10 mouse cellular contexts compared by ENCODE assay signal in genomic region chr17:25127079-25127478, GRCm38 (mm10). TPM values are rescaled to one million over a fixed set of nuclear protein-coding genes. Genes with fewer than 3 reads are reported as not detected.
DNase-seq lines count a peak whose midpoint lies in the region; ATAC-seq and TF ChIP-seq lines count a peak whose summit lies in the region.
"Had no signal": no experiment of that assay in that cellular context is flagged by ENCODE, and none has a peak within 500 bp of the region (broad histone marks: within the 10 kb centered on the region; RNA-seq: fewer than 3 reads in every experiment).

No protein-coding gene starts in this region.

- no peaks in the 10 kb centered on the region for H3K4me1 ChIP-seq in forebrain, postnatal 0 days (ENCODE audit: insufficient read depth)
- H3K4me1 ChIP-seq in forebrain, embryonic 13.5 days: no peaks in the 10 kb centered on the region
- H3K4me1 ChIP-seq in liver, embryonic 16.5 days (ENCODE audit: control insufficient read depth, low read depth, low read length): peaks cover 33% of the 10 kb centered on the region
- H3K4me1 ChIP-seq: embryonic facial prominence, embryonic 13.5 days had no signal

- no peak overlapping the region for H3K4me3 ChIP-seq in forebrain, postnatal 0 days (ENCODE audit: low read depth, low read length)
- no peak overlapping the region for H3K4me3 ChIP-seq in forebrain, embryonic 13.5 days
- H3K4me3 ChIP-seq in liver, embryonic 16.5 days (ENCODE audit: low read depth, low read length): peak overlapping the region; percentile 13
- H3K4me3 ChIP-seq: embryonic facial prominence, embryonic 13.5 days had no signal

- no peaks in the 10 kb centered on the region for H3K9me3 ChIP-seq in forebrain, postnatal 0 days (ENCODE audit: low read length)
- no peaks in the 10 kb centered on the region for H3K9me3 ChIP-seq in forebrain, embryonic 13.5 days (replicated peaks)
- no peaks in the 10 kb centered on the region for H3K9me3 ChIP-seq in liver, embryonic 16.5 days (replicated peaks; ENCODE audit: control insufficient read depth, low read length)
- H3K9me3 ChIP-seq: embryonic facial prominence, embryonic 13.5 days had no signal

- TF ChIP-seq CTCF in forebrain, postnatal 0 days (IDR thresholded peaks at IDR 0.05; ENCODE audit: low read depth): no peak

- peak; percentile 19 for DNase-seq in forebrain, postnatal 0 days
- peak; percentile 64 for DNase-seq in ES-CJ7 (ENCODE audit: low read depth, low spot score)
- peak; percentile 29 for DNase-seq in embryo, embryonic 11 days
- no peak for DNase-seq in neural tube, embryonic 10.5 days (ENCODE audit: extremely low spot score, low spot score)
- DNase-seq in cerebellum, postnatal 14 days: no peak
- DNase-seq in right cerebral cortex, adult 18-20 months: no peak

- H3K9ac ChIP-seq in forebrain, postnatal 0 days: no peak overlapping the region
- no peak overlapping the region for H3K9ac ChIP-seq in forebrain, embryonic 13.5 days
- peak overlapping the region; percentile 34 for H3K9ac ChIP-seq in liver, embryonic 16.5 days (ENCODE audit: low read depth, low read length)
- H3K9ac ChIP-seq: embryonic facial prominence, embryonic 13.5 days had no signal

- H3K27ac ChIP-seq in forebrain, postnatal 0 days (ENCODE audit: low read depth, low read length): no peak overlapping the region
- no peak overlapping the region for H3K27ac ChIP-seq in forebrain, embryonic 13.5 days
- peak overlapping the region; percentile 91 for H3K27ac ChIP-seq in liver, embryonic 16.5 days (ENCODE audit: low read length)
- H3K27ac ChIP-seq: embryonic facial prominence, embryonic 13.5 days had no signal

- no peak for ATAC-seq in forebrain, postnatal 0 days
- no peak for ATAC-seq in forebrain, embryonic 13.5 days
- peak; percentile 86 for ATAC-seq in liver, embryonic 16.5 days (ENCODE audit: low read depth)

- WGBS in forebrain, postnatal 0 days: 66% methylated on average over 8 of the region's 8 CpGs
- 66% methylated on average over 8 of the region's 8 CpGs for WGBS in forebrain, embryonic 13.5 days
- 12% methylated on average over 8 of the region's 8 CpGs for WGBS in liver, embryonic 16.5 days (ENCODE audit: insufficient replicate concordance)

- H3K36me3 ChIP-seq in forebrain, postnatal 0 days (ENCODE audit: insufficient read depth): no peaks in the 10 kb centered on the region
- H3K36me3 ChIP-seq in forebrain, embryonic 13.5 days (ENCODE audit: poor library complexity, severe bottlenecking): no peaks in the 10 kb centered on the region
- no peaks in the 10 kb centered on the region for H3K36me3 ChIP-seq in liver, embryonic 16.5 days (ENCODE audit: control insufficient read depth, insufficient read depth)
- H3K36me3 ChIP-seq: embryonic facial prominence, embryonic 13.5 days had no signal

- H3K4me2 ChIP-seq in forebrain, postnatal 0 days (ENCODE audit: low read depth): no peak overlapping the region
- H3K4me2 ChIP-seq in forebrain, embryonic 13.5 days: no peak overlapping the region
- peak overlapping the region; percentile 44 for H3K4me2 ChIP-seq in liver, embryonic 16.5 days (ENCODE audit: low read depth, low read length)
- H3K4me2 ChIP-seq: embryonic facial prominence, embryonic 13.5 days had no signal

- no peaks in the 10 kb centered on the region for H3K27me3 ChIP-seq in forebrain, postnatal 0 days (ENCODE audit: insufficient read depth, low read length)
- H3K27me3 ChIP-seq in forebrain, embryonic 13.5 days: peaks cover 5% of the 10 kb centered on the region; the same call in 1 of the 2 replicates
- H3K27me3 ChIP-seq in liver, embryonic 16.5 days (ENCODE audit: control insufficient read depth, insufficient read depth, low read depth, low read length): no peaks in the 10 kb centered on the region
- H3K27me3 ChIP-seq: embryonic facial prominence, embryonic 13.5 days had no signal

RNA-seq across cellular contexts. Expression of gene Clcn7, which starts 6.1 kb away (rescaled TPM):
- 29.2 and 33.1 TPM in 2 replicates for total RNA-seq in forebrain, postnatal 0 days (2014; rRNA removed)
- polyA plus RNA-seq in forebrain, postnatal 0 days (2015; fragmentation: Nextera tagmentation; extraction: Ambion mirVana): 14.8 and 19.0 TPM in 2 replicates
- 23.6 and 29.6 TPM in 2 replicates for polyA plus RNA-seq in forebrain, embryonic 13.5 days (2015; fragmentation: Nextera tagmentation; extraction: Ambion mirVana)
- polyA plus RNA-seq in liver, embryonic 16.5 days (2015; fragmentation: Nextera tagmentation; extraction: Ambion mirVana): 9.9 and 10.3 TPM in 2 replicates

RNA-seq across cellular contexts. Expression of gene Ptx4, which starts 6.5 kb away (rescaled TPM):
- total RNA-seq in forebrain, postnatal 0 days (2014; rRNA removed): 1.2 TPM in 1 of 2 replicates, not detected in the other
- 0.20 and 0.54 TPM in 2 replicates for polyA plus RNA-seq in forebrain, postnatal 0 days (2015; fragmentation: Nextera tagmentation; extraction: Ambion mirVana)
- not detected in 2 replicates for polyA plus RNA-seq in forebrain, embryonic 13.5 days (2015; fragmentation: Nextera tagmentation; extraction: Ambion mirVana)
- not detected in 2 replicates for polyA plus RNA-seq in liver, embryonic 16.5 days (2015; fragmentation: Nextera tagmentation; extraction: Ambion mirVana)

RNA-seq across cellular contexts. Expression of gene Telo2, which starts 11.3 kb away (rescaled TPM):
- 51.9 and 92.2 TPM in 2 replicates for total RNA-seq in forebrain, postnatal 0 days (2014; rRNA removed)
- polyA plus RNA-seq in forebrain, postnatal 0 days (2015; fragmentation: Nextera tagmentation; extraction: Ambion mirVana): 32.4 and 35.6 TPM in 2 replicates
- polyA plus RNA-seq in forebrain, embryonic 13.5 days (2015; fragmentation: Nextera tagmentation; extraction: Ambion mirVana): 41.2 and 45.3 TPM in 2 replicates
- 12.2 TPM in 2 replicates for polyA plus RNA-seq in liver, embryonic 16.5 days (2015; fragmentation: Nextera tagmentation; extraction: Ambion mirVana)

RNA-seq across cellular contexts. Expression of gene Ccdc154, which starts 35.2 kb away (rescaled TPM):
- total RNA-seq in forebrain, postnatal 0 days (2014; rRNA removed): 0.05 TPM in 1 of 2 replicates, not detected in the other
- not detected in 2 replicates for polyA plus RNA-seq in forebrain, postnatal 0 days (2015; fragmentation: Nextera tagmentation; extraction: Ambion mirVana)
- not detected in 2 replicates for polyA plus RNA-seq in forebrain, embryonic 13.5 days (2015; fragmentation: Nextera tagmentation; extraction: Ambion mirVana)
- polyA plus RNA-seq in liver, embryonic 16.5 days (2015; fragmentation: Nextera tagmentation; extraction: Ambion mirVana): 0.04 TPM in 1 of 2 replicates, not detected in the other
- polyA plus RNA-seq: embryonic facial prominence, embryonic 13.5 days; large intestine, adult 2 months had no signal

RNA-seq across cellular contexts. Expression of gene Tmem204, which starts 43.7 kb away (rescaled TPM):
- total RNA-seq in forebrain, postnatal 0 days (2014; rRNA removed): 9.0 and 11.9 TPM in 2 replicates
- 10.3 and 10.6 TPM in 2 replicates for polyA plus RNA-seq in forebrain, postnatal 0 days (2015; fragmentation: Nextera tagmentation; extraction: Ambion mirVana)
- polyA plus RNA-seq in forebrain, embryonic 13.5 days (2015; fragmentation: Nextera tagmentation; extraction: Ambion mirVana): 7.7 and 10.1 TPM in 2 replicates
- 6.2 and 7.3 TPM in 2 replicates for polyA plus RNA-seq in liver, embryonic 16.5 days (2015; fragmentation: Nextera tagmentation; extraction: Ambion mirVana)

Comparison
In these comparisons a context has a peak if more than half of its experiments do, and no peak if none do; other contexts are left out.
1. DNase-seq: peak in forebrain, postnatal 0 days (single experiment), ES-CJ7 (single experiment) and embryo, embryonic 11 days (single experiment); none in neural tube, embryonic 10.5 days (single experiment), cerebellum, postnatal 14 days (0 of 2) and right cerebral cortex, adult 18-20 months (single experiment).